Mouse (Mus musculus) CD4-positive, CD25-positive, alpha-beta regulatory T cell, adult 2 months (primary cell): ENCODE data around the gene Anapc16.

Experiments
- DNase-seq: peaks from one replicate; pipeline ENCODE4 v3.0.0-alpha.2; 2012; ENCODE audit warnings: low read depth, low spot score

Gene Anapc16

GRCm38 (mm10) chr10:59971813-59972212 lies 31.1 kb downstream of the Anapc16 start:
- no peak for DNase-seq

DNA sequence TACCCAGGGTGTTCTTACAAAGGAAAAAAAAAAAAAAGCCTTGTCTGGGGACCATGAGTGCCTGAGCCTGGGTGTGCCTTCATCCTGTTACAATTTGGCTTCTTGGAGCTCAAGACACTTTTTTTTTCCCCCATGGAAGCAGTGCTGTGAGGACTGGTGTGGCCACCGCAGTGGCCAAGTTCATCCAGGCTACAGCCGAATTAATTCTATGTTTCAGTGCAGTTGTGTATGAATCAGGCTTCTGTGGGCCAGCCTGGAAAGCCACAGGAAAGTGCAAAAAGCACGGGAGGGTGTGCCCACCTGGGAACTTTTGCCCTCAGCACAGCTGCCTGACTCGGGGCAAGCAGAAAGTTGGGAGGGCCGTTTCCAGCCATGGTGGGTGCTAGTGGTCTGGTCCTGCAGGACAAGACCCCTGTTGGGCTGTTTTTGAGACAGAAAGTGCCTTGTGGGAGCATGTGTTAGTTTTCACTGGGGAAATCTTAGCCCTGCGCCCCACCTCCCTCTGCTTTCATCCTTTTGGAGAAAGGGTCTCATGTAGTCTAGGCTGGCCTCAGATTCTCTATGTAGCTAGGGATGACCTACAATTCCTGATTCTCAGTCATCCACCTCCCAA lies 32.4 kb downstream of the Anapc16 start:
- DNase-seq = no peak

DNA sequence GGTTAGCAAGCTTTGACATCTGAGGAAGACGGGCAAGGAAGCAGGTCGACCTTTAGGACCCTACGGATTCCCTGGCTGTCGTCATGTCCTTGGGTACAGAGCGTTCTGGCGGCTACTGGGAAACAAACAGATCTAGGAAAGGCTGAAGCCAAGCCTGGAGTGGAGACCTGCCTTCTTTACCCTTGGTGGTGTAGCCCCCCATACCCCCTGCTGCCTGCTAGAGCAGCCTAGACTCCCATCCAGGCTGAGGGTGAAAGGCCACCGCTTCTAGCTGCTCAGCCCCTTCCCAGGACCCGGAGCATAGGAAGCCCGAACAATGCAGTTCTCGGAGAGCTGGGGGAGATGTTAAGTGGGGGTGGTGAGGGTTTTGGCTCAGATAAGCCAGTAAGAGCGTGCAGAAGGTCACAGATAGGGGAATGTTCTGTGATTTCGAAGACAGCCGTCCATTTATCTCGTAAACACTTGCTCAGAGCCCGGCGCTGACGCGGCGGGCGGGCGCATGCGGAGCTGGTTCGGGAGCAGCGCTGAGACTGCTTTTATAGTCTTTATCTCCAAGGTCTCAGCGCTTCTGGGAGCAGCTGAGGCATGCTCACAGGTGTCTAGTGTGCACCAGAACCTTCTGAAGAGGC lies 33.0 kb downstream of the Anapc16 start:
- DNase-seq = peak; percentile 71

DNA sequence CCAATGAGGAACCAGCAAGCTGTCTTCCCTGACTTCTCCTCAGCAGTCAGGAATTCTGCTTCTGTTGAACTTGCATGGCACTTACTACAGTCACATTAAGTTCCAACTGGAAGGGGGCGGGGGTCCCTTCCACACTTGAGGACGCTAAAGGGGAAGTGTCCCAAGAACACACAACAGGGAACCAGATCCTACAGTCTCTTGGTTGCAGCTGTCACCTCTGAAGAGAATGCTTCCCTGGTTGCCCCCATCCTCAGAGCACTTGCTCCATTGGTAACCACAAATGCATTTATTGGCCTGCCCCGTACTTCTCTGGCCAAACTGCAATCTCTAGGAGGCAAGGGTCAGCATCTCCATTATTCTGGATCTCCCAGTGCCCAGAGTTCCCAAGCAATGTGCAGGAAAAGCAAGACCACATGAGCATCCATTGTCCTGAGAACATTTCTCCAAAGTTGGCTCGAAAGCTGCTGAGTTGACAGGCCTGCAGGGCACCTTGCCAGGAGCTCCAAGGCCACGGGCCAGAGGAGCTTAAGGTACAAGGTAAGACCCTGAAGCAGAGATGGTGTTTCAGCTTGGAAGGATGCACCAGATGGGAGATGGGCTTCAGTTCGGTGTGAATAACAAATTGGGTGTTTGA lies 35.5 kb downstream of the Anapc16 start:
- no peak for DNase-seq

DNA sequence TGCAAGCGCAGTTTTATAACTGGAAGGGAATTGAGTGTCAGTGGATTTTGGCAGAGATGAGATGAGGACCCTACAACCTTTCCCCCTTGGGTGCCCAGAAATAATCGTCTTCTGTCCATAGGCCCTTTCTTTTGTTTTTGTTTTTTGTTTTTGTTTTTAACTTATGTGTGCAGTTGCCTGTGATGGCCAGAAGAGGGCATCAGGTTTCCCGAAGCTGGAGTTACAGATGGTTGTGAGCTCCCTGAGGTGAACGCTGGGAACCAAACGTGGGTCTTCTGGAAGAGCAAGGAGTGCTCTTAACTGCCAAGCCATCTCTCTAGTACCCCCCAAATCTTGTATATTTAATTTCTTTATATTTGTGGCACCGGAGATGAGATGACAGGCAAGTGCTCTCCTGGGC lies 36.2 kb downstream of the Anapc16 start:
- no peak for DNase-seq

DNA sequence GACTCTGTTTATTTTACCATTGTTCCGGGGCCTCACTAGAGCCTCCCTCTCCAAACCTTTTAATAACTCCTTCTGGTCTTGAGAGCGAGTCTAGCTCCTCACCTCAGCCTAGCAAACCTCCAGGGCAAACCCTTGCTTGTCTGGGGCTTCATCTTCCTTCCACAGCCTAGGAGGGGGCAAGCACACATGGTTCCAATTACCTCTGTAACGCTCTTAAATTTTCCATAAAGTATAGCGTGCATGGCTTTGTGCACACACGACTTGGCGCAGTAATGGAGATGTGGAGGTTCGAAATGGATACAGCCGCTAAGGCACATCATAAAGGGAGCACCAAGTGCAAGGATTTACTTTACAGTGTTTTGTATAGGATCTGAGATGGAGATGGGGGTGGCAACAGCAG lies 37.1 kb downstream of the Anapc16 start:
- DNase-seq = no peak

- no peak for DNase-seq
Observed at GRCm38 (mm10) chr10:59965362-59965695, 37.6 kb downstream of the Anapc16 start.

GRCm38 (mm10) chr10:59964504-59965361 lies 38.2 kb downstream of the Anapc16 start:
- DNase-seq = peak; percentile 80

DNA sequence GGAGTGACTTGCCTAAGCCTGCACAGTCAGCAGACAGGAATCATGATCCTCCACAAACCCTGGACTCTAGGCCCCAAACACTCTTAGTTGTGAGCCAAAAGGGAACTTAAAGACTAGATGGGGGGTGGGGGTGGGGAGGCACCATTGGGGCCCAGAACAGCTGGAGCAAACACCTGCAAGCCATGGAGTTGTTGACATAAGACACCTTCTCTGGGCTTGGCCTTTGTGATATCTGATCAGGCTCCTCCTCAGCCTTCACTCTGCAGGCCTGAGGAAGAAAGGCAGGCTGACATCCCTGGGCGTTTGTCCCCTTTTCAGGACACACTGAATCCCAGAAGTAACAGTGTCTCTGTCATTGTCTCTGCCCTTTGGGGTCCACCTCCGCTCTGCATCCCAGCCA lies 39.3 kb downstream of the Anapc16 start:
- no peak for DNase-seq

GRCm38 (mm10) chr10:59959517-59959916 lies 43.4 kb downstream of the Anapc16 start:
- DNase-seq = peak; percentile 70

DNA sequence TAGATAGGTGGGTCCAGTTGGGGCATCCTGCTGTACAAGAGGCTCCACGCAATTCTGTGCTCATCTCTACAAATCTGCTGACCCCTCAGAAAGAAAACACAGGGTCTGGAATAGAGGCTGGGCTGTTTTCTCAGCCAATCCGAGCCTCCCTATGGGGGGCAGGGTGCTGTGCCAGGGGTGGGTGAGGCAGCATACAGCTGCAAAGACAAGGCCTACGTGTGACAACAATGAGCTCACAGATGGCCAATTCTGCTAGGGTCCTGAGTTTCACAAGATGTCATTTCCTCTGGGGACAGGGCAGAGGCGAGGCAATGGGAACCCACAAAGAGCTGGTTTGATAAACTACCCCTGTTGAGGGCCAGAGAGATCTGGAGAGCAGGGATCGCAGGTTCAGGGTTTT lies 44.5 kb downstream of the Anapc16 start:
- DNase-seq = no peak

DNA sequence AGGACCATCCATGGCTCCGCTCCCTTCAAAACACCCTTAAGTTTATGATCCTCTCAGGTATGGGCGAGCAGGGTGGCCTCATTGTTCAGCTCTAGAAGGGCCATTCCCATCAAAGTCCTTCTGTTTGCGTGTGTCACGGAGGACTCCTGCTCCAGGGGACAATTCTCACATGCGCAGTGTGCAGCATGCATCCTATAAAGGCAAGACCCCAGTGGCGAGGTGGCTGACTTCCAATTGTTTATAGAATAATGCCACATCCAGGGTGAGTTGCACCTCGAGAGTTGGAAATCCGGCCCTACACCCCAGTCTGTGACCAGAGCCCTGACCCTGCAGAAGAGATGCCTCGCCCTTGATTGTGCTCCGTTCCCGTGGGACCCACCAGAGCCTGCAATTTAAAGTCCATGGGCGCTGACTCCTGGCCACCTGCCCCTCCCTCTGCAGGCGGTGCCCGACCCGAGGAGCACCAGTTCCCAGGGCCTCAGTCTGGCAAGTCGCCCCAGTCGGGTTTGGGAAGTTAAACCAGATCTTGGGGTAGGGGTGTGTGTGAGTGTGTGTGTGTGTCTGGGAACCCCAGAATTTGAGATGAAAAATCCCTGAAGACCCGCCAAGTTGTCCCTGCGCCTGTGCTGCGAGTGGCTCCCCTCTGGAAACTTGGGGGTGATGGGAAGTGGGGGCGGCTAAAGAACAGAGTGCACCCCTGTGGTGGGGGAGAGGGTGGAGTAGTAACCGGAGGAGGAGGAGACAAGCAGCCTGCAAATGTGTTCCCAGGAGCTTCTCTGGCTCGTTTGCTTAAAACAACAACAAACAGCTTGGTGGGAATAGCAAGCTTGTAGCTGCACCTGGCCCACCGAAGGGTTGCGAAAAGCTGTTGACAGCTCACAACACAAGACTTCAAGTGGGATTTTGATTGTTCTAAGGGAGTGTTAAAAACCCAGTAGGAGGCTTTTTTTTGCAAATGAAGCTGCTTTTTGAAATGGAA lies 45.5 kb downstream of the Anapc16 start:
- no peak for DNase-seq

GRCm38 (mm10) chr10:59956681-59957080 lies 46.3 kb downstream of the Anapc16 start:
- DNase-seq = no peak

DNA sequence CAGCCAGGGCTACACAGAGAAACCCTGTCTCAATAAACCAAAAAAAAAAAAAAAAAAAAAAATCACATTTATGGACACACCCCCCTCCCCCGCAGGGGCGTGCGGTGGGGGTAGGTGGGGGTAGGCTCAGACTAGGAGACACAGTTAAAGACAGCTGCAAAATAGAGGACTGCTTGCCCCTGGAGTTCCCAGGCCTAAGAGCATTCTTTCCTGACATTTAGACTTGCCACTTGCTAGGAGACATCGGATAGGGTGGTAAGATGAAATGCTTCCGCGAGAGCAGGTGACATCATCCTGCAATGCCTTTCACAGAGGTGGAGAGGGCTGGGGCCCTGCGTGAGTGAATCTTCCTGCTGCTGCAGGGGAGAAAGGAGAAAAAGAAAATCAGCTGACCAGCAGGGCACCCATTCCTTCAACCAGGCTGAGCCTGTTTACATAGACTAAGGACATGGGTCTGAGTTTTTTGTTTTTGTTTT lies 49.3 kb downstream of the Anapc16 start:
- peak; percentile 75 for DNase-seq

DNA sequence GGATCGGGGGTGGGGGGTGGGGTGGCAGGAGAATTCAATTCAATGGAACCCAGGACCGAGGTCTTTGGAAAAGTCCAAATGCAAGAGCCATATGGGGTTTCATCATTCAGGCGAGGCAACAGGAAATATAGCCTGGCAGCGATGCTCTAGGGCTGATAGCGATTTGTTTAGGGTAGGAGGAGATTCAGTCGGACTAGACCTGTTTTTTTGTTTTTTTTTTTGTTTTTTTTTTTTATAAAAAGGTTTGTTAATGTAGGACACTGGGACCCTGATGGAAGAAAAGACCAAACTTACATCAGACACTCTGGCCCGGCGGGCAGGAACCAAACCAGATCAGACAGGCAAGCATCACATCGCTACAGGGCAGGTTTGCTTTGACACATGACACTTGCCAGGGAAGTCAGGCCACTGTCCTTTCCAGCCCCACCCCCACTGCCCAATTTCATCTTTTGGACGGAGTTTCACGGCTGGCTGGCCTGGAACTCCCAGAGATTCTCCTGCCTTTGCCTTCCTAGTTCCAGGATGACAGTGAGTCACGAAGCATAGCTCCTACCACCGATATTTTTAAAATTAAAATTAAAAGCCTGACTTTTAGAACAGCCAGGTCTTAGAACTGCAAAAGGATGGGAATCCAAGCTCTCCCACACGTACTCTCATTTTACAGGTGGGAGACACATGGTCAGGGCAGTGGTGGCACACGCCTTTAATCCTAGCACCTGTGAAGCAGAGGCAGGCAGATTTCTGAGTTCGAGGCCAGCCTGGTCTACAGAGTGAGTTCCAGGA lies 50.0 kb downstream of the Anapc16 start:
- DNase-seq = peak; percentile 53

DNA sequence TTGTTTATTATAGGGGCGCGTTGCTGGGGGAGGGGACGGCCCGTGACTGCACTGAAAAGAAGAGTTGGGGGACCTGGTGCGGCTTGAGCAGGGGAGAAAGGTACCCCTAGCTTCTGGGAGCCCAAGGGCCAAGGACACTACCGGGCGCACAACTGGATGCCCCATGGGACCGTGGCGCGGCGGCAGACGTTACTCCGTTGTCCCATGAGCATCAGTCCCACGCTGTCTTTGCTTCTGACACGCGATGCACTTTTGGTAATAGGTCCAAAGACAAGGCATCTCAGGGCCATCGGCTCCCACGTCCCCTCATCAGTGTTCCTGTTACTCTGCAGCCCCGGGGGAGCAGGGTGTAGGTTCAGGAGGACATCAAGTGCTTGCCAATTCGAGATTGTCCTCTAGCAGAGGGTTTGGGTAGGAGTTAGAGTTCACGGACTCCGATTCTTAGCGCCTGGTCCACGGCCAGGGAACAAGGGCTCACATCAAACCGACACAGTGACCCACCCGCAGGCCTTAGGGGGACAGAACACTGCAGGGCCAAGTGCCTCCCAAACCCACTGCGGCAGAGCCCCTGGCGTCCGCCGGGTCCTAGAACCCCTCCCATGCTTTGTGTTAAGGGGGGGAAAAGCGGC lies 50.7 kb downstream of the Anapc16 start:
- DNase-seq = no peak

DNA sequence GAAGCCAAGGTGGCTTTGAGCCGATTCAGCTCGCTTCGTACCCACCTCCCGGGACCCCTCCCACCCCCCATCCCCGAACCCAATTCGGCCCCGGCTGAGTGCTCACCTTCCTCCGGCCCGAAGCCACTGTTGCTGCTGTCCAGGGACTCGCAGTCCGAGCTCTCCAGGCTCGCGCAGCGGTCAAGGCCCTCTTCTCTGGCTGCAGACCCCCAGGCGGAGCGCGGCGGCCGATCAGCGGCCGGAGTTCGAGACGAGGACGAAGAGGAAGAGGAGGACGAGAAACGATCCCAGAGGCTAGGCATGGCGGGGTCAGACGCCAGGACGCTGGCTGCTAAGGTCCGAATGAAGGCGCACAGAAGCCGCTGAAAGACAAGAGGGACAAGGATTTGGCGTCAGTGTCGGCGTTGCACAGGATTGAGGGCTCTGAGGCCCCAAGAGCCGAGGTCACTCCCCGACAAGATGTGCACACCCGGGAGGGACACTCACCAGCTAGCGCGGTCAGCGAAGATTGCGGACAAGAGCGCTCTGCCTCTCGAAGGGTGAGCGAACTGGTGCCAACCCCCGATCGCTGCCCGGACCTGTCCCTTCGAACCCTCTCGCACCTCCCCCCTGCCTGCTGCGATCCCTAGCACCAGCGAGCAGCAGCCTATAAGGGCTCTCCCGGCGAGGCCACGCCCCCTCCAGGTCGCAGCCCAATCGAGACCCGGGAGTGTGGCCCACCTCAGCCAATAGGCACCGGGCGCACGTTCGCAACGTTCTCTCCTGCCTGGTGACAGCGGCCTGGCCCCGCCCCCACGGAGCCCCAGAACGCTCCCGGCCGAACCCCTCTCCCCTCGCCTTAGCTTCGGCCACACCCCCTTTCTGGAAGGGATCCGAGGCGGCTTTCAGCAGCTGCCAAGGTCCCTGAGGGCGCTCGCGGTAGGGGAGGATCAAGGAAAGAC lies 51.5 kb downstream of the Anapc16 start, which contains the start of gene Ddit4:
TSS of gene Ddit4 (minus strand) at position 624 of the 941 bp plus-strand sequence.
- DNase-seq = peak; percentile 99

DNA sequence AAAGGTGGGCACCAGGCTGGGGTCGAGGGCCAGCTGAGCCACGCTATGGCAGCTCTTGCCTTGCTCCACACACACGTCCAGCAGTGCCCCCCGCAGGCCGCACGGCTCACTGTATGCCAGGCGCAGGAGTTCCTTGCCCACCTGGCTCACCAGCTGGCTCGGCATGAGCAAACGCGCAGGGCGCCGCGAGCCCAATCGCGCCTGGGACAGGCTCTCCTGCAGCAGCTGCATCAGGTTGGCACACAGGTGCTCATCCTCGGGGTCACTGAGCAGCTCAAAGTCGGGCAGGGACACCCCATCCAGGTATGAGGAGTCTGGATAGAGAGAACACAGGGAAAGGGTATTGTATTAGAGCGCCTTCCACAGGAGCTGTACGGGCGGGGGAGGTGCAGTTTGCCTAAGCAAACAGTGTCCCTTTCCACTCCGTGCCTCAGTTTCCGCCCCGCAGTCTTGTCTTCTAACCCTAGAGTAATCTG lies 52.2 kb downstream of the Anapc16 start:
- DNase-seq = peak; percentile 80
